Mouse (Mus musculus): ENCODE measurements around the gene Tekt3. TPM values are rescaled to one million over a fixed set of nuclear protein-coding genes. Genes with fewer than 3 reads are reported as not detected.

Gene Tekt3
- polyA plus RNA-seq, 1 experiment: not detected

- H3K27me3 ChIP-seq (ENCODE audit: control insufficient read depth, insufficient read depth, insufficient read length): peaks cover 10% of the 10 kb centered on the region
- TF ChIP-seq REST (IDR thresholded peaks at IDR 0.05; ENCODE audit: insufficient read depth, insufficient read length) (no peak), E2F4 (IDR thresholded peaks at IDR 0.05; ENCODE audit: insufficient read depth) (no peak), MYOG (IDR thresholded peaks at IDR 0.05; ENCODE audit: control insufficient read depth in 1 of 3, insufficient read depth in 1 of 3, insufficient read length in 2 of 3, low read depth in 2 of 3) (no peak), USF1 (IDR thresholded peaks at IDR 0.05; ENCODE audit: low read depth) (no peak), POLR2A (IDR thresholded peaks at IDR 0.05; ENCODE audit: insufficient read length, low read depth) (no peak), MAX (IDR thresholded peaks at IDR 0.05; ENCODE audit: low read depth) (no peak), POLR2AphosphoS2 (IDR thresholded peaks at IDR 0.05; ENCODE audit: insufficient read length, low read depth) (no peak), SRF (IDR thresholded peaks at IDR 0.05; ENCODE audit: control insufficient read depth, insufficient read length, low read depth) (no peak), TCF3 (IDR thresholded peaks at IDR 0.05; ENCODE audit: insufficient read length, low read depth) (no peak), TCF12 (IDR thresholded peaks at IDR 0.05; ENCODE audit: insufficient read depth, poor library complexity, severe bottlenecking) (no peak), CEBPB (IDR thresholded peaks at IDR 0.05; ENCODE audit: insufficient read depth, poor library complexity, severe bottlenecking) (no peak), MYOD1 (IDR thresholded peaks at IDR 0.05; ENCODE audit: control insufficient read depth in 1 of 3, insufficient read length in 2 of 3, low read depth in 2 of 3) (no peak)
- H3K4me2 ChIP-seq (ENCODE audit: low read depth): no peak overlapping the region
- no peak overlapping the region for H3ac ChIP-seq (ENCODE audit: control insufficient read depth, insufficient read length)
- no peaks in the 10 kb centered on the region for H3K79me2 ChIP-seq (ENCODE audit: control insufficient read depth, insufficient read depth)
- H3K4me3 ChIP-seq: no peak overlapping the region
- no peaks in the 10 kb centered on the region for H3K36me3 ChIP-seq (ENCODE audit: control insufficient read depth, insufficient read depth)
Measured at GRCm38 (mm10) chr11:63055596-63055995, 5.9 kb upstream of the Tekt3 start.

- Histone ChIP-seq H3K4me3 (no peak overlapping the region), H3K4me2 (ENCODE audit: low read depth) (no peak overlapping the region), H3K79me2 (ENCODE audit: control insufficient read depth, insufficient read depth) (no peaks in the 10 kb centered on the region), H3K36me3 (ENCODE audit: control insufficient read depth, insufficient read depth) (no peaks in the 10 kb centered on the region), H3ac (ENCODE audit: control insufficient read depth, insufficient read length) (no peak overlapping the region), H3K27me3 (ENCODE audit: control insufficient read depth, insufficient read depth, insufficient read length) (peaks cover 21% of the 10 kb centered on the region)
- TF ChIP-seq POLR2AphosphoS2 (IDR thresholded peaks at IDR 0.05; ENCODE audit: insufficient read length, low read depth) (no peak), CEBPB (IDR thresholded peaks at IDR 0.05; ENCODE audit: insufficient read depth, poor library complexity, severe bottlenecking) (peak; percentile 65; the same call in 1 of the 2 replicates)
Measured at GRCm38 (mm10) chr11:63058375-63058952, 3.0 kb upstream of the Tekt3 start.

GRCm38 (mm10) chr11:63059911-63060310 is 1.5 kb upstream of the Tekt3 start:
- H3K4me2 ChIP-seq (ENCODE audit: low read depth): no peak overlapping the region
- H3K36me3 ChIP-seq (ENCODE audit: control insufficient read depth, insufficient read depth): no peaks in the 10 kb centered on the region
- H3K4me3 ChIP-seq: no peak overlapping the region
- TF ChIP-seq TCF3 (IDR thresholded peaks at IDR 0.05; ENCODE audit: insufficient read length, low read depth): no peak
- TF ChIP-seq MAX (IDR thresholded peaks at IDR 0.05; ENCODE audit: low read depth): no peak
- no peak for TF ChIP-seq MYOD1 (IDR thresholded peaks at IDR 0.05; ENCODE audit: control insufficient read depth in 1 of 3, insufficient read length in 2 of 3, low read depth in 2 of 3)
- no peak for TF ChIP-seq CEBPB (IDR thresholded peaks at IDR 0.05; ENCODE audit: insufficient read depth, poor library complexity, severe bottlenecking)
- no peak for TF ChIP-seq POLR2A (IDR thresholded peaks at IDR 0.05; ENCODE audit: insufficient read length, low read depth)
- no peak for TF ChIP-seq POLR2AphosphoS2 (IDR thresholded peaks at IDR 0.05; ENCODE audit: insufficient read length, low read depth)
- TF ChIP-seq E2F4 (IDR thresholded peaks at IDR 0.05; ENCODE audit: insufficient read depth): no peak
- TF ChIP-seq MYOG (IDR thresholded peaks at IDR 0.05; ENCODE audit: control insufficient read depth in 1 of 3, insufficient read depth in 1 of 3, insufficient read length in 2 of 3, low read depth in 2 of 3): no peak
- no peak for TF ChIP-seq SRF (IDR thresholded peaks at IDR 0.05; ENCODE audit: control insufficient read depth, insufficient read length, low read depth)
- no peak for TF ChIP-seq USF1 (IDR thresholded peaks at IDR 0.05; ENCODE audit: low read depth)
- TF ChIP-seq REST (IDR thresholded peaks at IDR 0.05; ENCODE audit: insufficient read depth, insufficient read length): no peak
- H3ac ChIP-seq (ENCODE audit: control insufficient read depth, insufficient read length): no peak overlapping the region
- no peaks in the 10 kb centered on the region for H3K79me2 ChIP-seq (ENCODE audit: control insufficient read depth, insufficient read depth)
- H3K27me3 ChIP-seq (ENCODE audit: control insufficient read depth, insufficient read depth, insufficient read length): peaks cover 21% of the 10 kb centered on the region

- Histone ChIP-seq H3K79me2 (ENCODE audit: control insufficient read depth, insufficient read depth) (no peaks in the 10 kb centered on the region), H3K36me3 (ENCODE audit: control insufficient read depth, insufficient read depth) (no peaks in the 10 kb centered on the region), H3ac (ENCODE audit: control insufficient read depth, insufficient read length) (no peak overlapping the region), H3K4me2 (ENCODE audit: low read depth) (no peak overlapping the region), H3K27me3 (ENCODE audit: control insufficient read depth, insufficient read depth, insufficient read length) (peaks cover 8% of the 10 kb centered on the region), H3K4me3 (no peak overlapping the region)
- TF ChIP-seq CEBPB (IDR thresholded peaks at IDR 0.05; ENCODE audit: insufficient read depth, poor library complexity, severe bottlenecking) (no peak), REST (IDR thresholded peaks at IDR 0.05; ENCODE audit: insufficient read depth, insufficient read length) (no peak), POLR2AphosphoS2 (IDR thresholded peaks at IDR 0.05; ENCODE audit: insufficient read length, low read depth) (no peak), POLR2A (IDR thresholded peaks at IDR 0.05; ENCODE audit: insufficient read length, low read depth) (no peak), TCF12 (IDR thresholded peaks at IDR 0.05; ENCODE audit: insufficient read depth, poor library complexity, severe bottlenecking) (no peak), E2F4 (IDR thresholded peaks at IDR 0.05; ENCODE audit: insufficient read depth) (no peak), MYOG (IDR thresholded peaks at IDR 0.05; ENCODE audit: control insufficient read depth in 1 of 3, insufficient read depth in 1 of 3, insufficient read length in 2 of 3, low read depth in 2 of 3) (no peak), TCF3 (IDR thresholded peaks at IDR 0.05; ENCODE audit: insufficient read length, low read depth) (no peak), MYOD1 (IDR thresholded peaks at IDR 0.05; ENCODE audit: control insufficient read depth in 1 of 3, insufficient read length in 2 of 3, low read depth in 2 of 3) (no peak), SRF (IDR thresholded peaks at IDR 0.05; ENCODE audit: control insufficient read depth, insufficient read length, low read depth) (no peak), USF1 (IDR thresholded peaks at IDR 0.05; ENCODE audit: low read depth) (no peak), MAX (IDR thresholded peaks at IDR 0.05; ENCODE audit: low read depth) (no peak)
Measured at GRCm38 (mm10) chr11:63066526-63066925, 5.1 kb downstream of the Tekt3 start.

- TF ChIP-seq MYOD1 (IDR thresholded peaks at IDR 0.05; ENCODE audit: control insufficient read depth in 1 of 3, insufficient read length in 2 of 3, low read depth in 2 of 3) (no peak), MYOG (IDR thresholded peaks at IDR 0.05; ENCODE audit: control insufficient read depth in 1 of 3, insufficient read depth in 1 of 3, insufficient read length in 2 of 3, low read depth in 2 of 3) (no peak), TCF3 (IDR thresholded peaks at IDR 0.05; ENCODE audit: insufficient read length, low read depth) (no peak)
- H3ac ChIP-seq (ENCODE audit: control insufficient read depth, insufficient read length): no peak overlapping the region
- H3K4me2 ChIP-seq (ENCODE audit: low read depth): no peak overlapping the region
- no peaks in the 10 kb centered on the region for H3K79me2 ChIP-seq (ENCODE audit: control insufficient read depth, insufficient read depth)
- no peaks in the 10 kb centered on the region for H3K36me3 ChIP-seq (ENCODE audit: control insufficient read depth, insufficient read depth)
- H3K27me3 ChIP-seq (ENCODE audit: control insufficient read depth, insufficient read depth, insufficient read length): peaks cover 3% of the 10 kb centered on the region
- H3K4me3 ChIP-seq: no peak overlapping the region
Measured at GRCm38 (mm10) chr11:63070081-63070480, 8.6 kb downstream of the Tekt3 start.
